Mouse (Mus musculus) liver, embryonic 13.5 days (tissue): ENCODE results near the gene Cep128. TPM values are rescaled to one million over a fixed set of nuclear protein-coding genes. Genes with fewer than 3 reads are reported as not detected.
A peak's percentile ranks its signal among the peaks of the same experiment; 100 is the strongest.

Source experiments
- ATAC-seq: fragments of 200-750 bp; cut with Nextera tagmentation; 2 replicates; pipeline ENCODE4 v1.8.0; 2017; ENCODE audit warnings: low read depth, mild to moderate bottlenecking, moderate number of reproducible peaks, moderate library complexity
- DNase-seq: peaks from one replicate; pipeline ENCODE4 v3.0.0; 2022
- H3K27ac ChIP-seq: fragments of 300-500 bp; sonication (generic); 2 replicates; pipeline ENCODE4 v1.5.1; 2015; ENCODE audit warnings: moderate library complexity, mild to moderate bottlenecking, inconsistent platforms
- H3K27me3 ChIP-seq: fragments of 300-500 bp; sonication (generic); 2 replicates; pipeline ENCODE4 v1.6.1; 2015; ENCODE audit warnings: mild to moderate bottlenecking, inconsistent platforms
- H3K36me3 ChIP-seq: fragments of 300-500 bp; sonication (generic); 2 replicates; pipeline ENCODE4 v1.6.1; 2015; ENCODE audit warnings: mild to moderate bottlenecking, inconsistent platforms
- H3K4me1 ChIP-seq: fragments of 300-500 bp; sonication (generic); replicated peaks from 2 replicates; pipeline ENCODE4 v1.6.1; 2015; ENCODE audit warnings: inconsistent platforms
- H3K4me2 ChIP-seq: fragments of 300-500 bp; sonication (generic); 2 replicates; pipeline ENCODE4 v1.6.1; 2015; ENCODE audit warnings: inconsistent platforms, mild to moderate bottlenecking, moderate library complexity
- H3K4me3 ChIP-seq: fragments of 300-500 bp; sonication (generic); replicated peaks from 2 replicates; pipeline ENCODE4 v1.5.1; 2015; ENCODE audit warnings: mild to moderate bottlenecking, inconsistent platforms
- H3K9ac ChIP-seq: fragments of 300-500 bp; sonication (generic); 2 replicates; pipeline ENCODE4 v1.6.1; 2015; ENCODE audit warnings: mild to moderate bottlenecking, inconsistent platforms
- H3K9me3 ChIP-seq: fragments of 300-500 bp; sonication (generic); replicated peaks from 2 replicates; pipeline ENCODE4 v1.6.1; 2016; ENCODE audit warnings: inconsistent platforms
- WGBS: fragments of 180-500 bp; shearing (Covaris S2); methylation state at CpG from one replicate; pipeline ENCODE4 v1.1.7; 2015; ENCODE audit not compliant: insufficient replicate concordance; 5-methylcytosine and 5-hydroxymethylcytosine counted together
- polyA plus RNA-seq: library from polyadenylated mRNA; unstranded; fragments of >200 nt; fragmentation: Nextera tagmentation; extraction: Ambion mirVana; gene quantifications from 2 replicates; pipeline ENCODE4 v1.2.1, GENCODE M21; 2015

Cep128 gene
- polyA plus RNA-seq = 9.0 and 11.0 TPM in 2 replicates

- Histone ChIP-seq H3K4me1 (peaks cover 38% of the 10 kb centered on the region), H3K9me3 (no peaks in the 10 kb centered on the region), H3K4me3 (peak within 1 kb of the TSS; percentile 86), H3K27me3 (no peaks in the 10 kb centered on the region), H3K27ac (peak within 1 kb of the TSS; percentile 87), H3K9ac (peak within 1 kb of the TSS; percentile 90), H3K36me3 (peaks cover 13% of the 10 kb centered on the region), H3K4me2 (peak within 1 kb of the TSS; percentile 79)
- peak; percentile 92 for DNase-seq
- ATAC-seq = peak; percentile 100
- WGBS = under 1% methylated on average over 27 of the region's 27 CpGs
Measured at GRCm38 (mm10) chr12:91384281-91385017, at the start of gene Cep128, which contains the start of gene Tshr. TSS of gene Cep128 (minus strand) at chr12:91384409. TSS of gene Tshr (plus strand) at chr12:91384563.

DNA sequence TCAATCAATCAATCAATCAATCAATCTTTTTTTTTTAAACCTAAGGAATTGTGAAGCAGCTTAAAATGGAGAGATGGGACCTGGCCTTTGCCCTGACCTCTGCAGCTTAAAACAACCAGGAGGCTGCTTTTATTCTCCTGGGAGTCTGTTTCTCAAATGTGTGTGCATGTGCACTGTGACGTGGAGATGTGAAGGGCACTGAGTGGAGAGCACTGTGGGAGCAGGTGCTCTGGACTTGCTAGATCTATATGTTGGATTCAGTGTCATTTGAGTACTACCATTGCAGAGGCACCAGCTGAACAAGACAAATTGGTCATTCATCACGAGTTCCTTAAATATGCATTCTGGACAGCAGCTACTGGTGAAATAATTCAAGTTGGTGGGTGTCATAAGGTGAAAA, 42.9 kb upstream of the Cep128 start:
- H3K4me1 ChIP-seq = no peaks in the 10 kb centered on the region
- no peak overlapping the region for H3K9ac ChIP-seq
- H3K9me3 ChIP-seq = no peaks in the 10 kb centered on the region
- no peak overlapping the region for H3K27ac ChIP-seq
- no peak overlapping the region for H3K4me3 ChIP-seq
- DNase-seq (no peak), ATAC-seq (no peak)
- H3K36me3 ChIP-seq = no peaks in the 10 kb centered on the region
- H3K27me3 ChIP-seq = no peaks in the 10 kb centered on the region
- 56% methylated on average over 2 of the region's 2 CpGs for WGBS
- H3K4me2 ChIP-seq = no peak overlapping the region

- DNase-seq = no peak
- ATAC-seq = no peak
- Histone ChIP-seq H3K27ac (no peak overlapping the region), H3K4me1 (no peaks in the 10 kb centered on the region), H3K4me3 (no peak overlapping the region), H3K9me3 (no peaks in the 10 kb centered on the region), H3K27me3 (no peaks in the 10 kb centered on the region), H3K4me2 (no peak overlapping the region), H3K9ac (no peak overlapping the region), H3K36me3 (no peaks in the 10 kb centered on the region)
- 47% methylated on average over 4 of the region's 4 CpGs for WGBS
Measured at GRCm38 (mm10) chr12:91426499-91426898, 42.3 kb upstream of the Cep128 start.

DNA sequence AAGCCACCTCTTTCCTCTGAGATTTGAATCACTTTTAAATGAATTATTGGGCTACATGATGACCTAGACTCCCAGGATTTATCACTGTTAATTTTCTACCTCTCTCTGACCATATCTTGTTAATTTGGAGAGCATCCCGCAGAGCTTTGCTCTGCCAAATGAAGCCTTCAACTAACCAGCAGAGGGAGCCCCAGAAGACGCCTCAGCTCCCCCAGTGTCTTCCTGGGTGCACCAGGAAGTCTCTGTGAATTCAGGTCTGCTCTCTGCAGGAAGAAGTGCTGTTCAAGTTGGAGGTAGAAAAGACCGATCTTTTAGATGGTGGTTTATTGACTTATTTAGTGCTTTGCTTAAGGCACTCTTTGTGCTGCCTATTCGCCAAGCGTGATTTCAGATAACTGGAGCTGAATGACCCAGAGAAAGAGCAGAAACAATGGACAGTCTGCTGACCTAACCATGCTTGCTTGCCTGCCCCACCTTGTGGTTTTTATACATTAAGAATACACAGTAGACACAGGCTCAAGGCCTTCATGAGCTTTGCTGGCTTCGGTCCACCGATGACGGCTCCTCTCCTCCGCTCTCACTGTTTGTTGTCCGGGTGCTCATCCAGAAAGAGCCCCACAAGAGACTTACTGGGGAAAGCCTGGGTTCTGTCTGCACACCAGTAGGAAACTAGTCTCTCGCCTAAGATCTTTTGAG, 39.1 kb upstream of the Cep128 start:
- H3K4me2 ChIP-seq = no peak overlapping the region
- H3K9ac ChIP-seq = no peak overlapping the region
- no peaks in the 10 kb centered on the region for H3K27me3 ChIP-seq
- DNase-seq (no peak), ATAC-seq (no peak)
- H3K9me3 ChIP-seq = no peaks in the 10 kb centered on the region
- no peaks in the 10 kb centered on the region for H3K4me1 ChIP-seq
- WGBS = 70% methylated on average over 11 of the region's 11 CpGs
- H3K27ac ChIP-seq = no peak overlapping the region
- H3K36me3 ChIP-seq = no peaks in the 10 kb centered on the region
- H3K4me3 ChIP-seq = no peak overlapping the region

DNA sequence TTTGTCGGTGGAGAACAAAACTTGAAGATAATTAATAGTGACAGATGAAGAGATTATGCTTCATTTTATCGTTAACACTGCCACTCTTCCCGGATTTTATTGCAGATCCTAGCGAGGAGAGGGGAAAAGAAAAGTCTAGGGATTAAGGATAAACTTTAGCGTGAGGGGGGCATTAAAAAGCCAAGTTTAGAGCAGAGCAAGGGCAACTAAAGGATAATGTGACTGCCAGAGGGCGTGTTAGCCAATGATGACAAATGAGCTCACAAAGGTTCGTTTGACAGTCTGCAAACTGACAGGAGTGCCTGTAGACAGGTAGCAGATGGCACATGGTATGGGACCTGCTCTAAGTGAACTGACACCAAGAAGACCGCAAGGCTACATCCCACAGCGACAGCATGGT, 37.1 kb upstream of the Cep128 start:
- Histone ChIP-seq H3K4me1 (no peaks in the 10 kb centered on the region), H3K27ac (no peak overlapping the region), H3K9ac (no peak overlapping the region), H3K9me3 (no peaks in the 10 kb centered on the region), H3K36me3 (no peaks in the 10 kb centered on the region), H3K4me3 (no peak overlapping the region), H3K4me2 (no peak overlapping the region), H3K27me3 (no peaks in the 10 kb centered on the region)
- no peak for ATAC-seq
- no peak for DNase-seq
- 53% methylated on average over 9 of the region's 9 CpGs for WGBS

GRCm38 (mm10) chr12:91418791-91419190, 34.6 kb upstream of the Cep128 start:
- Histone ChIP-seq H3K4me1 (no peaks in the 10 kb centered on the region), H3K9ac (no peak overlapping the region), H3K27me3 (no peaks in the 10 kb centered on the region), H3K36me3 (no peaks in the 10 kb centered on the region), H3K4me2 (no peak overlapping the region), H3K9me3 (no peaks in the 10 kb centered on the region), H3K4me3 (no peak overlapping the region), H3K27ac (no peak overlapping the region)
- 27% methylated on average over 7 of the region's 7 CpGs for WGBS
- peak; percentile 31 for DNase-seq
- no peak for ATAC-seq

DNA sequence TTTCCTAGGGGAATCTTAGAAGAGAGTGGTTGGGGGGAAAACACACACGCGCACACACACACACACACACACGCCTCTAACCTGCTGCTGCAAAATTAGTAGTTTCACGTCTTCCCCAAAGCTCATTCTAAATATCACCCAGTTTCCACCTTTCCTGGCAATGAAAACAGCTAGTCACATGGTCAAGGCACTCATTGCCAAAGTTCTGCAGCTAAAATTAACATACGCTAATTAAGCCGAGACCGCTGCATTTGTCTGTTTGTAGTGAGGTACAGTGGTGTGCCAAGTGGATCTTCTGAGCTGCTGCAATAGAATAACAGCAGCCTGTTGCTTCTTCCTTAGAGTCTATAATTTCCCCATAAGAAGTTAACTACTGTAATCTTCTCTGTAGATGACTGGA, 32.6 kb upstream of the Cep128 start:
- Histone ChIP-seq H3K9ac (no peak overlapping the region), H3K27ac (no peak overlapping the region), H3K4me2 (no peak overlapping the region), H3K36me3 (no peaks in the 10 kb centered on the region), H3K27me3 (no peaks in the 10 kb centered on the region), H3K9me3 (no peaks in the 10 kb centered on the region), H3K4me1 (no peaks in the 10 kb centered on the region), H3K4me3 (no peak overlapping the region)
- ATAC-seq (no peak), DNase-seq (no peak)
- 86% methylated on average over 7 of the region's 7 CpGs for WGBS

GRCm38 (mm10) chr12:91415112-91415511, 30.9 kb upstream of the Cep128 start:
- Histone ChIP-seq H3K9ac (no peak overlapping the region), H3K4me1 (no peaks in the 10 kb centered on the region), H3K27me3 (no peaks in the 10 kb centered on the region), H3K4me3 (no peak overlapping the region), H3K4me2 (no peak overlapping the region), H3K27ac (no peak overlapping the region), H3K9me3 (no peaks in the 10 kb centered on the region), H3K36me3 (no peaks in the 10 kb centered on the region)
- DNase-seq (no peak), ATAC-seq (no peak)
- 56% methylated on average over 6 of the region's 6 CpGs for WGBS

GRCm38 (mm10) chr12:91412461-91413182, 28.4 kb upstream of the Cep128 start:
- H3K27me3 ChIP-seq = no peaks in the 10 kb centered on the region
- H3K4me1 ChIP-seq = no peaks in the 10 kb centered on the region
- ATAC-seq = no peak
- no peak overlapping the region for H3K27ac ChIP-seq
- DNase-seq = no peak
- H3K4me3 ChIP-seq = no peak overlapping the region
- no peak overlapping the region for H3K4me2 ChIP-seq
- WGBS = 59% methylated on average over 7 of the region's 7 CpGs
- H3K36me3 ChIP-seq = no peaks in the 10 kb centered on the region
- H3K9ac ChIP-seq = no peak overlapping the region
- no peaks in the 10 kb centered on the region for H3K9me3 ChIP-seq

- ATAC-seq = no peak
- Histone ChIP-seq H3K4me2 (no peak overlapping the region), H3K36me3 (no peaks in the 10 kb centered on the region), H3K9ac (no peak overlapping the region), H3K27me3 (no peaks in the 10 kb centered on the region), H3K4me3 (no peak overlapping the region), H3K4me1 (no peaks in the 10 kb centered on the region), H3K9me3 (no peaks in the 10 kb centered on the region), H3K27ac (no peak overlapping the region)
- DNase-seq = no peak
- whole genome bisulfite sequencing = 58% methylated on average over 4 of the region's 4 CpGs
Measured at GRCm38 (mm10) chr12:91410306-91410705, 26.1 kb upstream of the Cep128 start.

DNA sequence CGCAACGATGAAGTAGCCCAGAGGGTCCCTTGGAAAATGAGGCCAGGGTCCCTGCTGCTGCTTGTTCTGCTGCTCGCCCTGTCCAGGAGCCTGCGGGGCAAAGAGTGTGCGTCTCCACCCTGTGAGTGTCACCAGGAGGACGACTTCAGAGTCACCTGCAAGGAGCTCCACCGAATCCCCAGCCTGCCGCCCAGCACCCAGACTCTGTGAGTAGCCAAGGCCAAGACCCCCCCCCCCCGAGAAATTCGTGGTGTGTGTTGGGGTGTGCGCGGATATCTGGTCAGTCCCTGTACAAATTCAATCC, 16.8 kb upstream of the Cep128 start:
- H3K9ac ChIP-seq = no peak overlapping the region
- no peak for DNase-seq
- no peaks in the 10 kb centered on the region for H3K36me3 ChIP-seq
- peaks cover 46% of the 10 kb centered on the region for H3K27me3 ChIP-seq
- H3K4me3 ChIP-seq = peak overlapping the region; percentile 37
- no peak overlapping the region for H3K27ac ChIP-seq
- 0 out of 2 replicates have a peak, but pooled peaks have one; percentile 7 for ATAC-seq
- H3K9me3 ChIP-seq = no peaks in the 10 kb centered on the region
- peak overlapping the region; percentile 62 for H3K4me2 ChIP-seq
- WGBS = 4% methylated on average over 12 of the region's 12 CpGs
- 0 out of 2 replicates have a peak, but pooled peaks cover 6% of the 10 kb centered on the region for H3K4me1 ChIP-seq
